Mouse (Mus musculus) T-helper 2 cell (primary cell): ENCODE data around the gene Kif3a.

ENCODE experiments used
- in situ Hi-C: fragments of 300-600 bp; cut with MboI, MseI; formaldehyde crosslinking; loops from one replicate; pipeline ENCODE4 v1.15.1; 2025; ENCODE audit warnings: high pct_unique_total_duplicates

The Kif3a gene

DNA sequence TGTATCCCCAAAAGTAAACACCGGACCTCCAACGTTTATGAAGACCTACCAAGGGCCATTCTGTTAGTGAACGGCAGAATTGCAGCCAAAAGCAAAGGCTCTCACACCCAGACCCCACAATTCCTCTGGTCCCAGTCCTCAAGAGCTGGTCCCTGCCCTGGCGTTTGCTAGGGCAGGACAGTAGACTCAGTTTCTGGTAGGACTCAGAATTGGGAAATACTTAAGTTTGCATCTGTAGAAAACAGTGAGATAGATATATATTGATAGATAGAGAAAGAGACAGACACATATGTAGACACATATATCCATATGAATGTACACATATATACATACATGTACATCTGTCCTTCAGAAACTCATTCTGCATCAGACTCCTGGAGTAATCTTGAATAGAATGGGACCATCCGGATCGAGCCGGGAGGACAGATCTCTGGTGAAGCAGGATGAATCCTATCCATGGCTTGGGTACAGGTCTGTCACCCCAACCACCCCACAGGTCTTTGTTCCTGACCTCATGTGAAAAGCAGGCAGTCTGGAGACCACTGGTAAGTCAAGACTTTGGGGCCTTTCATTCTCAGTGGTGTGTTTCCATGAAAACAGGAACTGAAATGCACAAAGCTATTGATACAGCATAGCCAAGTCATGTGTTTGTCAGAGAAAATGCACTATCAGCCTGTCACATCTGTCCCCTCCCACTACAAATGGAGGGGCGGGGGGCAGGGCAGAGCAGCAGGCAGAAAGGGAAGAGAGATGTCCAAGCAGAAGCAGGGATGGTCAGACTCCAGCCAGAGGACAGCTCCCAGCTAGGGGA, 49.8 kb downstream of the Kif3a start:
- in situ Hi-C loops = no loop called here

DNA sequence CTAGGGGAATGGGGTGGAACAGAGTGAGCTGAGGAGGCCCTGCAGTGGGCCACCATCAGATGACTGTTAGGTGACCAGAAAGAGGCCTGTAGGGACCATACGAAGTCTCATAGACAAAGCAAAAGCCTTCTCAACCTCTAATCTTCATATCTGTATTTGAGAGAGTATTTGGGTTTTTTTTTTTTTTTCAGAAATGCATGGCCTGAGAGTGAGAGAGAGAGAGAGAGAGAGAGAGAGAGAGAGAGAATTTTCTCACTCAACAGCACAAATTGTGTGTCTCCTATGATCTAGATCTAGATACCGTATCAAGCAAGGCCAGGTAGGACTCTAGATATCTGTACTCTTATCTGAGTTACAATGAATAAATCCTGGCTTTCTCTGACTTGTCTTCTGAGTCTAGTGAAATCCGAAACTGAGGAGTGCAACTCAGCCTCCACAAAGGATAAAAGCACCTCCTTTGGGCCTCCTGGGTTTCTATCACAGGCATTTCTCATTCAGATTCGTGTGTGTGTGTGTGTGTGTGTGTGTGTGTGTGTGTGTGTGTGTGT, 50.5 kb downstream of the Kif3a start:
- in situ Hi-C loops = no loop called here

DNA sequence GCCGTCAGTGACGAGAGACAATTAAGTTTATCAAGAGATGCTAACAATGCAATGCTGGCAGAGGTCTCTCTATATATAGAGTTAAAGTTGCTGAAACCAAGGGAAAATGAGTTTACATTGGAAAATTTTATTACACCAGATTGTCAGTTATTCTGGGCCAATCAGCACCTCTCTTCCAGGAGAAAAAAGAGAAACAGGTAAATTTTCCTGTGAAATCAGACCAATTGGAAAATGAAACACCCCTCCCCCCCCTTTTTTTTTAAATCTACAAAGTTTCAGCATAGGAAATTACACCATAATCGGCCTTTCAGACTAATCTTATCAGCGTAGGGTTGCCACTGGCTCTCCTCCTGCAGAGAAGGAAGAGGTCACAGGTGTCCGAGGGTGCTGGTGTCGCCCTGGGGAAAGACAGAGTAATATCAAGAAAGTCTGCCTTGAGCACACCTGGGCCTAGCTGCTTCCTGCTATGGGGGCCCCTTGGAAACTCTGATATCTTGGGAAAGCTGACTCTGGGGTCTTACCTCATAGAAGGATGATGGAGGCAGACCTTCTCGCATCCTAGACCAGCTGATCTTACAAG, 51.5 kb downstream of the Kif3a start, which contains the start of gene Il4:
Il4 (minus strand) TSS at position 51 of the 580 bp plus-strand sequence.
- in situ Hi-C loops = no loop called here

DNA sequence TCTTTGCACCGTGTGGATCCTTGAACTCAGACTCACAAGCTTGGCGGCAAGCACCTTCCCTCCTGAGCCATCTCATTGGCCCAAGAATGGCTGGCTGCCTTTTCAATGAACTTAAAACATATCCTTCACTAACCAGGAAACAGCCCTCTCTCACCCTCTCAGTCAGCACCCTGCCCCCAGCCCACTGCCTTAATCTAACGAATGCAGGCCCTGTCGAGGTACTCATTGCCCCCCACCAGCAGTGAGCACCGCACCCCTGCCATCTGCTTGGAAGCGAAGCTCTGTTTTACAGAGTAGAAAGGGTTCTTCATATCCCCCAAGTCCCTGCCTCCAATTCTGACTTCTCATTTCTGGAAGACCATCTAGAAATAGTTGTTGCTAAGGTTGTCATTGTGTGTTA, 52.2 kb downstream of the Kif3a start:
- in situ Hi-C loops = no loop called here

DNA sequence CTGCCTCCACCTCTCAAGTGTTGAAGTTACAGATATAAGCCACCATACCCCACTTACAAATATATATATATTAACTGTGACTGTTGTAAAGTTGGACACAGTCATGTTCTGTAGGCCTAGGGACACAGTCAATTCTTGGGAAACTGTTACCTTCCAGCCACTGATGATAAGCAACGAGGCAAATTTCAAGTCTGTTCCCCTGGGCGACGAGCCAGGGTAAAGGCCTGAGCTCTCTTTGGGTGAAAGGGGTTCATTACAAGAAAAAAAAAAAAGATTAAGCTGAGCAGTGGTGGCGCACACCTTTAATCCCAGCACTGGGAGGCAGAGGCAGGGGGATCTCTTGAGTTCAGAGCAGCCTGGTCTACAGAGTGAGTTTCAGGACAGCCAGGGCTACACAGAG, 52.9 kb downstream of the Kif3a start:
- in situ Hi-C loops = loop anchor here (5.0 kb wide), 1 partner anchor 33 kb away; no protein-coding TSS in a partner anchor

DNA sequence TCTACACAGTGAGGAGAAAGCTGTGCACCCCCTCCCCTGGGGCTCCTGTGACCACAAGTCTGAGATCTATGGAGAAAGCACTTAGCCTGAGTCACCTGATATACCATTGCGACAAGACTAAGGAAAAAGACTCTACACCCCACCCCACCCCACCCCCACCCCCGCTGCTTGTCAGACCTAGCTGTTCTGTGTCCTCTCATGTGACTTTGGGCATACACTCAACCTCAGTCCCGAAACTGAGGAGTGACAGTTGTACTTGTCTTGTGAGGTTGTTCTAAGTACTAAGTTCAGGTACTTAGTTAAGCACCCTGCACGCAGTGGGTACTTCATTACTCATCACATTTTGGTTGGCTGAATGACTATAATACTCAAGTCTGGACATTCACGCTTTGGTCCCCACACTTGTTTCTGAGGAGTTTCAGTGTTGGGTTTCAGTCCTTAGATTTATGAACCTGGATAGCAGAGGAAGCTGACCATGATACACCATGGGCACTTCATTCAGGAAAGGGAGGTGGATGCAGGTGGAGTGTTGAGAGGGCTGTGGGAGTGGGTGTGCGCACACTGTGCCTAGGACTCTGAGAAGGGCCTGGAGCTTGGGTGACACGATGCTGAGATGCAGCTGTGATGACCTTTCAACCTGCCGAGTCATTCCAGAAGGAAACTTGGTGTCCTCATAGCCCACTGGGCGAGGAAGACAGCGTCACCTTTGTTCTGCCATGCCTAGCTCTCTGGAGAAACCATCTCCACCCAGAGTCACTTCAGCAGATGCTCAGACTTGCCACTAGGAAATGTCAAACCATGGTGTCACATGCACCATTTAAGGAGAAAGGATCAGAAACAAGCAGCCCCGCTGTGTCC, 54.6 kb downstream of the Kif3a start:
- in situ Hi-C loops = loop anchor here (5.0 kb wide), 1 partner anchor 35 kb away; no protein-coding TSS in a partner anchor

DNA sequence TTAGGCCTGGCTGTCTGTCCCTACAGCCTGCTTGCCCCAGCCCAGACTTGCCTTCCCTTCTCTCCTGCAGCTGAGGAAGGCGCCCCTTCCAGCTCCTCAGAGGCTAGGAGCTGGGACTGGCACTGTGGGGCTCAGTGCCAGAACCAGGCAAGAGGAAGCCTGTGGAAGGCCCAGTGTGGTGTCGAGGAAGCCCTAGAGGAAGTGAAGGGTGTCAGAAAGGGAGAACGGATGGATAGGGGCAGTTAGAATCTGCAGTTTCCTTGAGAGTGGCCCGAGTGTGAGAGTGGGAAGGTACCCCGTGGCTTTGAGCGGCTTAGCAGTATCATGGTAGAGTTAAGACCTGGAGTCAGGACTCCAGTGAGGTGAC, 55.2 kb downstream of the Kif3a start:
- in situ Hi-C loops = loop anchor here (5.0 kb wide), 1 partner anchor 35 kb away; no protein-coding TSS in a partner anchor

DNA sequence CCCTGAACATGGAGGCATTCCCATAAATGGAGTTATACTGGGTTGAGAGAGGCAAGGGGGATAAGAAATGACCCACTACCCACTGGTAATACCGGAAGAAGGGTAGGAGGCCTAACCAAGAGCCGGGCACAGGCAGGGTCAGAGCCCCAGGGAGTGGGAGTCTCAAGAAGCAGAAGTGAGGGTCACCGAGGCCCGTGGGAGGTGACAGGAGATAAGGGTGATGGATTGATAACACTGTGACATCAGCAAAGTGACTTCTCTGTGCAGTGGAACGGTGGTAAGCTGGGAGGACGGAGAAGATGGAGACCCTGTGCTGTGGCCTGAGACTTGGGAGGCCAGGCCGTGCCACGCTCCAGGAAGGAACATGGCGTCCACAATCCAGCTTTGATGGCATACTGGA, 56.4 kb downstream of the Kif3a start:
- in situ Hi-C loops = loop anchor here (5.0 kb wide), 1 partner anchor 36 kb away; no protein-coding TSS in a partner anchor

DNA sequence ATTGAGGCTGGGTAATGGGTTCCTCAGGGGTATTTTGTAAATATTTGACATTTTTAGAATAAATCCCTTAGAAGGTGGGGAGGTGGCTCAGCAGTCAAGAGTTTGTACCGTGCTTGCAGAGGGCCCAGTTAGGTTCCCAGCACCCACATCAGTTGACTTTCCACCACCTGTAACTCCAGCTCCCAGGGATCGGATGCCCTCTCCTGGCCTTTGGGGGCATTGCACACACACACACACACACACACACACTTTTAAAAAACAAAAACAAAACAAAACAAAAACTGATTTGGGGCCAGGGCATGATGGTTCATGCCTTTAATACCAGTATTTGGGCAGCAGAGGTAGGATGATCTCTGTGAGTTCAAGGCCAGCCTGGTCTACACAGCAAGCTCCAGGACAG, 56.9 kb downstream of the Kif3a start:
- in situ Hi-C loops = loop anchor here (5.0 kb wide), 1 partner anchor 37 kb away; no protein-coding TSS in a partner anchor

DNA sequence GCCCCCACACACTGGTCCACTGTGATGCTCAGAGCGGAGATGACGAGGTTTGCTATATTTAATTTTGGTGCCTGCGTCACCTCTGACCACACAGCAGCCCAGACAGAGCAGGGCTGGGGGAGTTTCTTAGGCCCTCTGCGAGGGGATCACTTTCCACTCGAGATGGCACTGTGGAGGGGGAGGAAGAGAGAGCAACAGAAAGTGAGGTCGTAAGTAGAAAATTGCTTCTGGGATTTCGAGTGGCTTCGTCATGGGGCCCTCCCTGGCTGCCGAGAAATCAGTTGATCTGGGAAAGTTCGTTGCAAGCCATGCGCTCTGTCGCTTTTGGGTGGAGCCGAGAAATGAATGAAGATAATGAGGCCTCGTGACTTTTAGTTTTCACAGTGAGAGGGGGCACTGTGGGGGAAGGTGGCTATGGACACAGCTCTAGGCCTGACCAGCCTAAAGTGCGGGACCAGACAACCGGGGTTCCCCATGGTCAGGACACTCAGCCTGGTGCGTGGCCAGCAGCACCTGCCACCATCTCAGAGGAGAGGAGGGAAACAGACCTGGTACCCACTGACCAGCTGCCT, 59.7 kb downstream of the Kif3a start:
- in situ Hi-C loops = no loop called here

DNA sequence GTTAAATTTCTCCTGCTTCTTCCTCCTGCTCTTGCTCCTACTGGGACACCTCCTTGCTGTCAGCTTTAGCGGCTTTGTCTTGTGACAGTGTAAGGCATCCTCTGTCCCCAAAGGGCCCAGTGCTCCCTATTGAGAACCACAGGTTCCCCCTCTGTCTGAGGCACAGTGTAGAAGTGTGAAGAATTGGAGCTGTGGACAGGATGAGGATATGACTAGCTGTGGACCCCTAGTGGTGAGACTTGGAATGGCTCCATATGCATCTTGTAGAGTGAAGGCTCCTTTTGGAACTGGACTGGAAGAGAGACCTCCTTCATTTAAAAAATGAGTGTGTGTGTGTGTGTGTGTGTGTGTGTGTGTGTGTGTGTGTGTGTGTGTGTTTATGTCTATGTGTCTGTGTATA, 60.7 kb downstream of the Kif3a start:
- in situ Hi-C loops = no loop called here

DNA sequence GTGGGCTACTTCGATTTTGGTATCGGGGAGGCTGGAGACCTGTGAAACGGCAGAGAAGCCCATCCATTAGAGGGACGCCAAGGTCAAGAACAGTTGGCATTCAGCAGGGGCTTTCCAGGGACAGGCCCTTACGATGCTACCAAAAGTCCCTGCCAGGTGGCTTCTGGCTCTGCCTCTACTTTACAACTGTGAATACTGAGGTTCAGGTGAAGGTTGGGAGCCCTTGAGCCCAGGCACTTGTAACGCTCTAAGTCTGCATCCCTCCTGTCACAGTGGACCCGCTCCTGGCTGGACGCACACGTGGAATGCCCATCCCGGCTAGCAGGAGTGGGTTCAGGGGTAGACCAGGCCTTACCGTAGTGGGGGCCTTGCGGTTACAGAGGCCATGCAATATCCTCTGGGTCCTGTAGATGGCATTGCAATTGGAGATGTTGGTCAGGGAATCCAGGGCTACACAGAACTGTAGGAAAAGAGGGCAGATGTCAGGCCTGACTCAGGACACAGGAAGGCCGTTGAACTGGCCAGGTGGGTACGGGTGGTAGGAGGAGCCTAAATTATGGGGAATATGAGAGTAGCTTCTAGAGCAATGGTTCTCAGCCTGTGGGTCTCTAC, 65.0 kb downstream of the Kif3a start:
- in situ Hi-C loops = no loop called here

DNA sequence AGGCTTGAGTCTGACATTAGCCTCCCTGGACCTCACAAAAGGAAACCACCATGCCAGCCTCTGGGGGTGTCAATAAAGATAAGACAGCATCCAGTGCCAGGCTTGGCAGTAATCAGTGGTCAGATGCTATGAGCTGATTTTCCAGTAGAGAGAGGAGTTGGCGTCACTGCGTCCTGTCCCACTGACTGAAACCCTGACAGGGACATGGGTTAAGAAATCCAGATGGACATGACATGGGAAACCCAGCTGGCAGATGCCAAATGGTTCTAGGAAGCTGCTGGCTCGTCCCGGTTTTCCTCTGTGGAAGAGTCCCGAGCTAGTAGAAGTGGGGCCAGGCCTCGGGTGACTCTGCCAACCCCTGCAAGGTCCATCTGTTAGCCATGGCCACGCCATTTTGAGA, 66.5 kb downstream of the Kif3a start:
- in situ Hi-C loops = no loop called here

DNA sequence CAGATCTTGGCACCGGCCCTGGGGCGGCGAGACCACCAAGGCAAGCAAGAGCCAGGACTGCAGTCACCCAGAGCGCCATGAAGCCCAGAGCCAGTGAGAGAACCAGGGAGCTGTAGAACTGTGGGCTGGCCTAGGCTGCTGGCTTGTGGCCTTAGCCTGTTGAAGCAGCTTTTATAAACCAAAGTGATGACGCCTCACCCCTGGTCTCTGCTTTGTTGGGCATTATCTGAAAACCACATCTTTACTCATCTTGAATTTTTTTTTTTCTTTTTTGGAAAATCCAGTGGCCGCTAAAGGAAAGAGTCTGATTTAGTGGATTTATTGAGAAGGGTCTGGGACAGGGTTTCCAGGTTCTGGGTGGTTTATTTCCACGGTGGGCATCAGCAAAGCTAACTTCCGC, 67.4 kb downstream of the Kif3a start, which contains the start of gene Il13:
Il13 (minus strand) TSS at position 147 of the 400 bp plus-strand sequence.
- in situ Hi-C loops = no loop called here

DNA sequence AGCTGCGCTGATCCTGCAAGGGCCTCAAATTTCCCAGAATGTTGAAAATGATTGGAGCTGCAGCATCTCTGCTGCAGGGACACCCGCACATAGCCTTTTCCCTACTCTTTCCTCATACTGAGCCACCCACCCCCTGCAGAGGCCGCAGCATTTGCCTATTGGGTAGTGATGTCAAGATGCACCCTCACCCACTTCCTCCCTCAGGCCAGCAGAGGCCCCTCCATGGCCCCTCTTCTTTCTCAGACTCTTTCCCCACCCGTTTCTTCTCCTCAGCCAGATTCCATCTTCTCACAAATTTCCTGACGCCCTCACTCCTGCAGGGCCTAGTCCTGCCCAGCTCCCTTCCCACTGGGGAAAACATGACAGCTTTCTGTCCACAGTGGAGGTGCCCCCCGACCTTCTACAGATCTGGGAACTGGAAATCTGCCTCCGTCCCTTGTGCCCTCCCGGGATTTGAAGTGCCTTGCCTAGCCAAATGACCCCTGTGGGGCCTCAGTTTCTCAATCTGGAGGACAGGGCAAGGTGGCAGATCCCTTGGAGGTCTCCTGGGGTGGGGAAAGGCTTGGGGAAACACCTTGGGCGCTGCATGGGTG, 68.5 kb downstream of the Kif3a start:
- in situ Hi-C loops = no loop called here

DNA sequence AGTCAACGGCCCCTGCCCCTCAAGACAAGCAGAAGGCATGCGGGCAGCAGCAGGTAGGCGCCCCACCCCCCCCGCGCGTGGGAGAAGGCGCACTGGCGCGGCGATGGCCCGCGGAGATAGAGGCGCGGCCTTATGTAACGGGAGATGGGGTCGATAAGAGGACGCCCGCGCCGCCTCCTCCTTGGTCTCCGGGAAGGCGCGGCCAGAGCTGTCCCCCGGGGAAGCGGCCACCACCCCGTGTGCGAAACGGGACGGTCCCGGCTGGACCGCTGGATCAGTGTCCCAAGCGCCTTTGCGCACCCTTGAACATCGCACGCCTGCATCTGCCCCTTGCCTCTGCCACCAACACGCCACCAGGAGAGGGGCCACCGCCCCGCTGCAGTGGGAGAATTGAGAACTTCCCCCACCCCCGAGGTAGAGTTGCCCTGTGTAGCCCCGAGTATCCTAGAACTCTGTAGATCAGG, 69.0 kb downstream of the Kif3a start:
- in situ Hi-C loops = no loop called here

DNA sequence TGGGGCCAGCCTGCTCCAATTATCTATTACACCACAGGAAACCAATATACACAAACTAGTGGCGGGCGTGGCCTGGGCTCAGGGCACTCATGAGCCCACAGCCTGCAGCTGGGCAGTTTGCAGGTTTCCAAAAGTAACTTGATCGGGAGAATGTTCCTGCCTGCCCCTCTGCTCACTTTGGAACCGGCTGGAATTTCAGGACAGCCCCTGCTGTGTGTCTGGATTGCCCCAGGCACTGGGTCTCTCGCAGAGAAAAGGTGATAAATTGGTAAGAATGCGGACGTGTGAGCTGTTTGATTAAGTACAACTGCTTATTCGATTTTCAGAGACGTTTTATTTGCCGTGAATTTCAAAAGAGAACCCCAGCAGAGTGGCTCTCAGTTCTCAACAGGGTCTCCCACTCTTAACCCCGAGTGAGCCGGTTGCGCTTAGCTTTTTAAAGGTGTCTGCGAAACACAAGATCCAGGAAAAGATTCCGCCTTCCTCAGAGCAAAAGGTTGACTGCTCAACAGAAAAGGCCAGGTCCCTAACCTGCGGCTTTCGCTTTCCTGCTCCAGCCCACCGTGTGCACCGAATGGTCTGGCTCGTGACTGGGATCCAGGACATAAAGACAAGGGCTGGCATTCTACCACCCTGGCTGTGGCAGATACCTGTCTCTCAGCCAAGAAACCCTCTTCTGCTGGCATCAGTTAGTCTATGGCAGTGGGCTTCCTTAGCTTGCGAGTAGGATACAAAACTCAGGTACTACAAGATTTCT, 70.0 kb downstream of the Kif3a start:
- in situ Hi-C loops = no loop called here

DNA sequence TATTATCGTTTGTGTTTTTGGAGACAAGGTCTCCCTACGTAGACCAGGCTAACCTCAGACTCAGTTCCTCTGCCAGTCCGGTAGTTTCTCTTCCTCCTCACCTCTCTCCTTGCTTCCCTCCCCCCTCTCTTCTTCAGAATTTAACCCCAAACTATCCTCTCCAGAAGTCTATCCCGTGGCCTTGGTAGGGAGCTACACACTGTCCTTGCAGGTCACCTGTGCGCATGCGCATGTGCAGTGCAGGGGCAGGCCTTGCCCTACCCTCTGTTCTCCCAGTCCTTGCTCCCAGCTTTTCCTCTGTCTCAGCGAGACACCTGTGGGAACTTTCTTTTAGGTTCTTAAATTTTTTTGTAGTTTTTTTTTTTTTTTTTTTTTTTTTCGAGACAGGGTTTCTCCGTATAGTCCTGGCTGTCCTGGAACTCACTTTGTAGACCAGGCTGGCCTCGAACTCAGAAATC, 70.7 kb downstream of the Kif3a start:
- in situ Hi-C loops = no loop called here

DNA sequence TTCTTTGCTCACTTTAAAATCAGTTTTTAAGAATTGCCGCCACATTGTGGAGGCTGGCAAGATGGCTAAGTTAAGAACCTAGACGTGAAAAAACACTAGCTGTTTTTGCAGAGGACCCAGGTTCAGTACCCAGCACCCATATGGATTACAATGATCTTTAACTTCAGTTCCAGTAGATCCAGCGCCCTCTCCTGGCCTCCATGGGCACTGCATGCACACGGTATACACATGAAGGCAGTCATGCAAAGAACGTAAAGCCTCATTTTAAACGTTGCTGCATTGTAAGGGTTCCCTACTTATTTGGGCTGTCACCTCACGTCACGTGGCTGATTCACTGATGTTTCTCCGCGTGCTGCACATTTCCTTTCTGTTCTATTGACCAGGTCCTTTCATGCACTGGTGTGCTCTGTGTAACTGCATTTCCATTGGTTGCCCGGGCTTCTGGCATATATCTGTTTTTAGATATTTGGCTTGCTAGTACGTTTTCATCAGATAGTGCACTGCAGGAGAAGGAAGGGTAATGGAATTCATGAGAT, 75.6 kb downstream of the Kif3a start:
- in situ Hi-C loops = no loop called here
